Mouse (Mus musculus) CH12.LX (cell line): ENCODE measurements around the gene Sec1.

Experiments used
- CHD2 ChIP-seq: IDR thresholded peaks from 2 replicates; pipeline ENCODE4 v1.6.1; 2011; ENCODE audit warnings: low read length, improper control_type of control experiment
- CTCF ChIP-seq, 2 experiments: IDR thresholded peaks in 1 of 2; conservative IDR thresholded peaks in 1 of 2; 2 replicates each; pipeline ENCODE4 v1.5.1; 2011 to 2012; ENCODE audit warnings: low read depth in 2 of 2, low read length in 2 of 2, improper control_type of control experiment in 1 of 2, inconsistent platforms in 1 of 2, mild to moderate bottlenecking in 1 of 2, moderate library complexity in 1 of 2
- EP300 ChIP-seq: IDR thresholded peaks from 2 replicates; pipeline ENCODE4 v1.6.1; 2011; ENCODE audit warnings: low read length, improper control_type of control experiment
- JUN ChIP-seq: IDR thresholded peaks from 2 replicates; pipeline ENCODE4 v1.6.1; 2011; ENCODE audit warnings: low read depth, mild to moderate bottlenecking, low read length, improper control_type of control experiment, moderate library complexity; ENCODE audit not compliant: insufficient read depth
- JUND ChIP-seq: conservative IDR thresholded peaks from 2 replicates; pipeline ENCODE4 v1.6.1; 2011; ENCODE audit warnings: low read depth, low read length, improper control_type of control experiment
- MAFK ChIP-seq: IDR thresholded peaks from 2 replicates; pipeline ENCODE4 v1.6.1; 2011; ENCODE audit warnings: low read length, improper control_type of control experiment; ENCODE audit not compliant: insufficient replicate concordance
- MEF2A ChIP-seq: IDR thresholded peaks from 2 replicates; pipeline ENCODE4 v1.6.1; 2014; ENCODE audit warnings: low read depth, mild to moderate bottlenecking, inconsistent platforms, low read length, improper control_type of control experiment, borderline replicate concordance
- POLR2A ChIP-seq: IDR thresholded peaks from 2 replicates; pipeline ENCODE4 v1.6.1; 2011; ENCODE audit warnings: low read depth, mild to moderate bottlenecking, improper control_type of control experiment, low read length
- SMC3 ChIP-seq: IDR thresholded peaks from 2 replicates; pipeline ENCODE4 v1.6.1; 2011; ENCODE audit warnings: low read depth, low read length, improper control_type of control experiment
- TCF12 ChIP-seq: IDR thresholded peaks from 2 replicates; pipeline ENCODE4 v1.6.1; 2014; ENCODE audit warnings: low read depth, mild to moderate bottlenecking, inconsistent platforms, low read length, improper control_type of control experiment
- USF1 ChIP-seq: IDR thresholded peaks from 2 replicates; pipeline ENCODE4 v1.6.1; 2014; ENCODE audit warnings: low read depth, mild to moderate bottlenecking, inconsistent platforms, low read length, improper control_type of control experiment
- ZMIZ1 ChIP-seq: IDR thresholded peaks from 2 replicates; pipeline ENCODE4 v1.6.1; 2012; ENCODE audit warnings: low read depth, mild to moderate bottlenecking, inconsistent platforms, low read length, improper control_type of control experiment
- ZNF384 ChIP-seq: IDR thresholded peaks from 2 replicates; pipeline ENCODE4 v1.6.1; 2012; ENCODE audit warnings: low read depth, low read length, improper control_type of control experiment, inconsistent platforms

DNA sequence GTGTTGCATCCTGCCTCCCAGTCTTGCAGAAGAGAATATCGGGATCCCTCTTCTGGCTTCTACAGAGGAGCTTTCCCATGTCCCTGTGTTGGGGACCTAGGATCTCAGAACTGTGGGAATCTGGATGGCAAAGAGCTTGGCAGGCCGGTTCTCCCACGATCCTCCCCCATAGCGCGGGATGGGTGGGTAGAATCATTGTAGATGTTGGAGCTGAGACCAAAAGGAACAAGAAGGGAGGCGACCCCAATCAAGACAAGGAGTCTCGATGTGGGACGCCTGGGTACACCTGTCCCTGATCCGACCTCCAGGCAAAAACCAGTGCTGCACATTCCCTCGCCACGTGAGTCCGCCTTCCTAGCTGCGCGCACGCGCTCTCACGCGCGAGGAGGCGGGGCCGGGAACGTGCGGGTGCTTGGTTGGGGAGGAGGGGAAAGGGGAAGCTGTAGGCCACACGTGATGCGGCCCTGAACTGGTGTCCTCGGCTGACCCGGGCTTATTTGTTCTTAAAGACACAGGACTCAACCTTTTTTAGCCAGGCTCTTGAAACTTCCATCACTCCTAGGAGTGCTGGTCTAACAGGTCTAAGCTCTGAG is 13.3 kb upstream of the Sec1 start:
- no peak for TF ChIP-seq CTCF (conservative IDR thresholded peaks at IDR 0.05 in 1 of 2, IDR thresholded peaks at IDR 0.05 in 1 of 2; ENCODE audit: low read depth in 2 of 2, low read length in 2 of 2)
- TF ChIP-seq ZNF384 = no peak
- peak; percentile 65; the same call in 1 of the 2 replicates for TF ChIP-seq POLR2A
- no peak for TF ChIP-seq SMC3
- TF ChIP-seq TCF12 = peak; percentile 62; the same call in 1 of the 2 replicates
- no peak for TF ChIP-seq JUN
- TF ChIP-seq JUND = no peak
- peak; percentile 48; the same call in 1 of the 2 replicates for TF ChIP-seq CHD2
- TF ChIP-seq MEF2A = peak; percentile 58; the same call in 1 of the 2 replicates
- no peak for TF ChIP-seq ZMIZ1
- TF ChIP-seq EP300 = no peak
- TF ChIP-seq MAFK = no peak
- peak; percentile 88 for TF ChIP-seq USF1
